Mouse (Mus musculus): ENCODE measurements at regions not wholly inside any gene's neighbourhood (a gene's known extent, or its start where the extent isn't known, plus 50 kb on each side); places are given as distances from the start of the nearest gene placed in this dataset.

GRCm38 (mm10) chr8:113141131-113141530, 494.3 kb upstream of the Mon1b start:
- H3K27ac ChIP-seq (ENCODE audit: insufficient read depth, low read depth, low read length): no peak overlapping the region
- TF ChIP-seq POLR2A (IDR thresholded peaks at IDR 0.05; ENCODE audit: borderline replicate concordance, low read depth, low read length): no peak
- TF ChIP-seq CTCF (IDR thresholded peaks at IDR 0.05; ENCODE audit: low read depth, low read length): no peak

GRCm38 (mm10) chr8:113176591-113176990, 458.8 kb upstream of the Mon1b start:
- TF ChIP-seq CTCF (IDR thresholded peaks at IDR 0.05; ENCODE audit: low read depth, low read length) (no peak), POLR2A (IDR thresholded peaks at IDR 0.05; ENCODE audit: borderline replicate concordance, low read depth, low read length) (no peak)
- Histone ChIP-seq H3K4me1 (ENCODE audit: control insufficient read depth, insufficient read depth, low read length) (no peaks in the 10 kb centered on the region), H3K27ac (ENCODE audit: insufficient read depth, low read depth, low read length) (no peak overlapping the region), H3K4me3 (ENCODE audit: insufficient read depth, low read length) (no peak overlapping the region)

More at GRCm38 (mm10) chr8:113141131-113141530, 494.3 kb upstream of the Mon1b start:
- Histone ChIP-seq H3K4me3 (ENCODE audit: insufficient read depth, low read length) (no peak overlapping the region), H3K4me1 (ENCODE audit: control insufficient read depth, insufficient read depth, low read length) (no peaks in the 10 kb centered on the region)

- TF ChIP-seq POLR2A (IDR thresholded peaks at IDR 0.05; ENCODE audit: borderline replicate concordance, low read depth, low read length): no peak
- TF ChIP-seq CTCF (IDR thresholded peaks at IDR 0.05; ENCODE audit: low read depth, low read length): no peak
- Histone ChIP-seq H3K4me3 (ENCODE audit: insufficient read depth, low read length) (no peak overlapping the region), H3K27ac (ENCODE audit: insufficient read depth, low read depth, low read length) (no peak overlapping the region), H3K4me1 (ENCODE audit: control insufficient read depth, insufficient read depth, low read length) (no peaks in the 10 kb centered on the region)
These were observed 452.2 kb upstream of the Mon1b start for GRCm38 (mm10) chr8:113183186-113183585.

- H3K4me3 ChIP-seq (ENCODE audit: insufficient read depth, low read length): no peak overlapping the region
- H3K4me1 ChIP-seq (ENCODE audit: control insufficient read depth, insufficient read depth, low read length): no peaks in the 10 kb centered on the region
- TF ChIP-seq POLR2A (IDR thresholded peaks at IDR 0.05; ENCODE audit: borderline replicate concordance, low read depth, low read length): no peak
- no peak for TF ChIP-seq CTCF (IDR thresholded peaks at IDR 0.05; ENCODE audit: low read depth, low read length)
- no peak overlapping the region for H3K27ac ChIP-seq (ENCODE audit: insufficient read depth, low read depth, low read length)
These were observed 444.9 kb upstream of the Mon1b start for GRCm38 (mm10) chr8:113190537-113190936.

- H3K4me1 ChIP-seq (ENCODE audit: control insufficient read depth, insufficient read depth, low read length): no peaks in the 10 kb centered on the region
- H3K4me3 ChIP-seq (ENCODE audit: insufficient read depth, low read length): no peak overlapping the region
- H3K27ac ChIP-seq (ENCODE audit: insufficient read depth, low read depth, low read length): no peak overlapping the region
- no peak for TF ChIP-seq CTCF (IDR thresholded peaks at IDR 0.05; ENCODE audit: low read depth, low read length)
- no peak for TF ChIP-seq POLR2A (IDR thresholded peaks at IDR 0.05; ENCODE audit: borderline replicate concordance, low read depth, low read length)
These were observed 443.9 kb upstream of the Mon1b start for GRCm38 (mm10) chr8:113191537-113191936.

All from bone marrow macrophage, adult 2 months (primary cell).